Mouse (Mus musculus): ENCODE measurements at regions not wholly inside any gene's neighbourhood (a gene's known extent, or its start where the extent isn't known, plus 50 kb on each side); places are given as distances from the start of the nearest gene placed in this dataset.

DNA sequence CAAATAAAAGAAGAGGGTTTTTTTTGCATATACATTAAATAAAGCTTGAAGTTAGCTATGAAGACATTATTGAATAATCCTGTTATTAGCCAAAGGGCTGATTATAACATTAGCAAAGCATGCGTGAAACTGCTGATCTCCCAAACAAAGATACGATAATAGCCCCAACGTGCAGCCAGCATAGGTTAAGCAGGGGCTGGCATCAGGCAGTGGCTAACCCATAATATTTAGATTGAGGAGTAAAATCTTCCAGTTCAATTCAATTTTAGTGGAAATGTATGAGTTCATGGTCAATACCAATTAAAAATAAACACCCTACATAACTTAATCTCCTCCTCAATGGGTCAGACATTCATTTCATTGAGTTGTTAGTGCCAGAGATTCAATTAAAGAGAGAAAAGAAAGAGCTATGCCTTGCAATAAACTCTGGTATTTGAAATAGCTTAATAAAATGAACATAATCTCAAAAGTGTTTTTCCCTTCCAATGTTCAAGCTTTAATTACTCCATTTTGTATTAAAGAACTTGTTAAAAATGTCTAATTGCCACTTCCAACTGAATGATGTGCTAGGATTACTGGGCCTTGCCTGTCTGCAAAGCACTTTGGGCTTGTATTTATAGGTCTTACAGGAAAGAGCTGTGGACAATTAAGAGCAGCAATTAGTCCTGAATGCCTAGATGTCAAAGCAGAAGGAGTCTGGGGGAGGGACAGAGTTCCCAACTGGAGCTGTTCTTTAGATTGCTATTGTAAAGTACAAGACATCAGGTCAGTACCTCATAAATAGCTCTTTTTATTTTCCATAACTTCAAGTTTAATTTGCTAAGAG, 539.8 kb upstream of the Hs3st1 start:
- TF ChIP-seq CTCF (IDR thresholded peaks at IDR 0.05; ENCODE audit: borderline replicate concordance, insufficient read depth, low read depth, low read length) (no peak), POLR2A (IDR thresholded peaks at IDR 0.05; ENCODE audit: borderline replicate concordance, insufficient read depth, low read length) (no peak)
